Mouse (Mus musculus): ENCODE data around the gene Card9. TPM values are rescaled to one million over a fixed set of nuclear protein-coding genes. Genes with fewer than 3 reads are reported as not detected.

Gene Card9
- polyA plus RNA-seq, 1 experiment, result 3.7 TPM

DNA sequence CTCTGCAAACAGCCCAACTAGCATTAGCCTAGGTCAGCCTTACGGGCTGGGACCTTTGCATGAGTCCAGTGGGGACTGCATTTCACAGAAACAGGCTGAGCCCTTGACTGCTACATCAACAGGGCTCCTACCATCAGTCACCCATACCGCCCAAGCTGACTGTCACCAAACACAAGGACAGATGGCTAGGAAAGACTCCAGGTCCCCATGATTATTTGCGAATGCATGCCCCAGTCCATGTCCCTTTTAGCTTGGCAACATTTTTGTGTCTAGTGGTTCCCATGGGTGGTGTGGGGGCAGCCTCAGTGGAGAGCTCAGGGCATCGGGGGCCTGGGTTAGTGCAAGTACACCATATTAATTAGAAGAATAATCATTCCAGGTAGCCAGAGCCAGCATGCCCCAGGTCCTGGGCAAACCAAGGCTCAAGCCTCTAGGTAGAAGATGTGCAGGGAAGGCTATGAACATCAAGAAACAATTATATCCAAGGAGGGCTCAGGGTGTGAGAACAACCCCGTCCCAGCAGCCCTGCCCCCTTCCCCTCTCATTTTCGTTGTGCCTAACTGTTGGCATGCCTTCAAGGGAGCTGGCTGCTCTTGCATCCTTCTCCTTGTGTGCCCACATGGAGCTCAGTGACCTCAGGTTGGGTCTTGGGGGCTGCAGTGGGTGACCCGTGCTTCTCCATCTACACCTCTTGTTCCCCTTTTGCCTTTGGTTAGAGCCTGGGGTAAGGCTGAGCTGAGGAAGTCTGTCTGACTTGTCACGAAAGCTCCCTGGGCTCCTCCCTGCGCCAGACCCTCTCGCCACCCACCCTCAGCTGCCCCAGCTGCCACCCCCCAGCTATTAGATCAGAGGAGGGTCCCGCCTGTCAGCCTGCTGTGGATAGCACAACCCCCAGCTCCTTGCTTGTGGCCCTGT, 7.4 kb downstream of the Card9 start:
- Histone ChIP-seq H3K4me3 (ENCODE audit: insufficient read depth, low read depth, low read length) (peak overlapping the region; percentile 96; the same call in 1 of the 2 replicates), H3K27ac (replicated peaks; ENCODE audit: low read depth, low read length) (no peak overlapping the region), H3K4me1 (ENCODE audit: control insufficient read depth, insufficient read depth, insufficient read length, low read length) (peaks cover 9% of the 10 kb centered on the region; the same call in 1 of the 2 replicates)

DNA sequence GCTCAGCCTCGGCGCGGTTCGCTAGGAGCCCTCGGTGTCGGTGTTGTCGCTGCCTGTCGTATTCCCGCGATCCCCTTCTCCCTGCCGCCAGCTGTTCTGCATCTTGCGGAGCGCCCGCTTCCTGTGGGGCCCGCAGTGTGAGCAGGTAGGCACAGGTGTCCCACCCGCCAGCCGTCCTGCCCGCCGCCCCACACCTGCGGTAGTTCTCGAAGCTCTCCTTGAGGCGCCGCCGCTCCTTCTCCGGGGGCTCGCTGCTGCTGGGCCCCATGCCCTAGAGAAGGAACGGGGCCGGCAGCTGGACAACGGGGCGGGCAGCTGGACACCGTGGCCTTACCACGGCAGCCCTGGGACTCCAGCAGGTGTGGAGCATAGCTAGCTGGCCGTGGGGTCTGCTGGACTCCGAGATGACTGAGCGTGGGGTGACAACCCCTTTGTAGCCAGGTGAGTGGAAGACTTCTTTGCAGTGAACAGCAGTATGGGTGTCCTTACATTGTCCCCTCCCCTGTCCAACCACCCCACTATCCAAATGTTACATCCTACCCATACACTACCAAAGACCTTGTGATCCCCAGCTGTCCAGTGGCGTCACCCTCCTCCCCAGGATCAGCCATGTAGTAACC, 8.3 kb downstream of the Card9 start:
- H3K27ac ChIP-seq (replicated peaks; ENCODE audit: low read depth, low read length), result no peak overlapping the region
- peak overlapping the region; percentile 96 for H3K4me3 ChIP-seq (ENCODE audit: insufficient read depth, low read depth, low read length)

DNA sequence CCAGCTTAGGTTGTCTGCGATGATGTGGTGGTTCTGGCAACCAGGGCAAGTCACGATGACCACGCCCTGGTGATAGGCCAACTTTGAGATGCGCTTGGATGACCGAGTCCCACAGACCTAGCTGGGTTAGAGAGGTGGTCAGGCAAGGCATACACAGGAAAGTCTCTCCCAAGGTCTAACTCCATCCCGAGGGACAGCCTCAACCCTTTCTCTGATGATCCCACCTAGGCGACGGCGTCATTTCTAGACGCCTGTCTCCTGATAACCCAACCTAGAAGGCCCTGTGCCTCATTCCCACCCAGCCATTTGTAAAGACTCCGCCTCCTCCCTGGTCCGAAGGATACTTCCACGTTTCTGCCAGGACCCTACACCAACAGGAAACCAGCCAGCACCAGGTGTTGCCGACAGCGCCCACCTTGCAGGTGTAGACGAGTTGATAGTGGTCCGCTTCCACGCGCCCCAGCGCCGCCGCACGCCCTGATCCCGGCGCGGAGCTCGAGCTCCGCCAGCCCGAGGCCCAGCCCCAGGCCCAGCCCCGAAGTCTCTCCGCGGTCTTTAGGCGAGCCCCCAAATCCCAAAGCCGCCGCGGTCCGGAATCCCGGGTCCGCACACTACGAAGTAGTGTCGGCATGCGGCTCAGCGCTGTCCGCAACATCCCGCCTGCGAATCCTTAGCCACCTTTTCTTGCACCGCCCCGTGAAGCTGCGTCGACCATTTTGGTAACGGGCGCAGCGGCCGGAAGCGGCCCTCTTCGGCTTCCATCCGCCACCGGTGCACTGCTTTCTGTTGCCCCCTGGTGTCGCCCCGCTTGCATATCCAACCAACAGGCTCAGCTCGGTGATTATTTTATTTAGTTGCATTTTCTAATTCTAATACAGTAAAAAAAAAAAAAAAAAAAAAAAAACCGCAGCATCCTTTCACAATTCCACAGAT, 9.1 kb downstream of the Card9 start, which contains the start of gene Dnlz:
Dnlz (minus strand) TSS at position 753 of the 933 bp plus-strand sequence.
- Histone ChIP-seq H3K4me3 (ENCODE audit: insufficient read depth, low read depth, low read length) (peak within 1 kb of the TSS; percentile 96), H3K27ac (replicated peaks; ENCODE audit: low read depth, low read length) (peak within 1 kb of the TSS; percentile 58), H3K4me1 (ENCODE audit: control insufficient read depth, insufficient read depth, insufficient read length, low read length) (peaks cover 14% of the 10 kb centered on the region)

More for the DNA sequence above, 8.3 kb downstream of the Card9 start:
- peaks cover 9% of the 10 kb centered on the region; the same call in 1 of the 2 replicates for H3K4me1 ChIP-seq (ENCODE audit: control insufficient read depth, insufficient read depth, insufficient read length, low read length)

DNA sequence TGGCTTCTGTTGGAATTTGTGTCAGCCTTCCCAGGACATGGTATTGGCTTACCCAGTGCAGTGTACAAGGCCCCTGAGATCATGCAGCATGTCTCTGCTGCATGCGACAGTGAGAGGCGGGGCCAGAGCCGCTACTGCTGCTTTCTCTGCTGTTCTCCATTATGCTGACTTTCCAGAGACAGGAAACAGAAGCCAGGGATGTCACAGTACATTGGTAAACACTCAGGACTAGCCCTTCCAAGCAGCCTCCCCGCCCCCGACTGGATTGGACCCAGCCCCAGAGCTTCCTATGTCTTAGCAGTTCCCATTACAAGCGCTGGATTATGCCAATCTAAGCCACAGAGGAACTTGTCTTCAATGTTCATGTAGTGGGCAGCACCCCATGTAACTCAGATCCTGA, 12.5 kb downstream of the Card9 start:
- H3K27ac ChIP-seq (replicated peaks; ENCODE audit: low read depth, low read length), result no peak overlapping the region

DNA sequence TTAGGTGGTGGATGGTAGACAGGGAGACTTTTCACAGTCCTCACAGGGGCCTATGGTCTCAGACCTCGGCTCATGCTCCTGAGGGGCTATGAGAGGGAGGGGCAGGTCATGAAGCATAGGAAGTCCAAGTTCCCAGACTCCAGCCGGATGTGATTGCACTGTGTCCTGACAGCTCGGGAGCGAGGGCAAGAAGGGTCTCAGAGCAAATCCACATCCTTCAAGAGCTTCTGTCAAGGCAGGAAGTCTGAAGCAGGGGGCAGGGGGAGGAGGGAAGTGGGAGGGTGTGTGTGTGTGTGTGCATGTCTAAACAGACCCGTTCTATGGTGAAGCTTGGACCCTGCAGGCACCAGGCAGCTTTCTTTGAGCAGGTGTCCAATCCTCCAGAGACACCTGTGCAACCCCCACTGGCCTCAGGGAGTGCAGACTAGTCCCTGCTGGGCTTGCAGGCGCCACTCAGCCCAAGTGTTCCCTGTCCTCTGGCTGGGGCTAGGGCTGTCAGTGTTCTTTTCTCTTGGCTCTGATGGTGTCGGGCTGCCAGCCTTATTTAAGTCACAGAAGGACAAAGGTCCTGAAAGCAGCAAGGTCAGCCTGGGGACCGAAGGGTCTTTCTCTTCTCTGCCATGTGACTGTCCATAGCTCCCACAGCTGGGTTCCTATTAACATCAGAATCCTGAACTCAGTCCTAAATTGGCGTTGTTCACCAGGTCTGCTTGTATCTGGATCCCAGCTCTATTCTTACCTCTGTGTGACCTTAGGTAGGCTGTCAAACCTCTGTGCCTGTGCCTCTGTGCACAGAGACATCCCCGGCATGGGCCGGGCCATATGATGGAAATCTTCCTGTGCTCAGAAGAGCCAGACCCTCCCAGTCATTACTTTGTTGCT, 17.9 kb downstream of the Card9 start:
- Histone ChIP-seq H3K27ac (replicated peaks; ENCODE audit: low read depth, low read length) (no peak overlapping the region), H3K4me1 (ENCODE audit: control insufficient read depth, insufficient read depth, insufficient read length, low read length) (peaks cover 4% of the 10 kb centered on the region; the same call in 1 of the 2 replicates), H3K4me3 (ENCODE audit: insufficient read depth, low read depth, low read length) (no peak overlapping the region)

More for the DNA sequence above, 12.5 kb downstream of the Card9 start:
- peaks cover 14% of the 10 kb centered on the region for H3K4me1 ChIP-seq (ENCODE audit: control insufficient read depth, insufficient read depth, insufficient read length, low read length)
- no peak overlapping the region for H3K4me3 ChIP-seq (ENCODE audit: insufficient read depth, low read depth, low read length)

DNA sequence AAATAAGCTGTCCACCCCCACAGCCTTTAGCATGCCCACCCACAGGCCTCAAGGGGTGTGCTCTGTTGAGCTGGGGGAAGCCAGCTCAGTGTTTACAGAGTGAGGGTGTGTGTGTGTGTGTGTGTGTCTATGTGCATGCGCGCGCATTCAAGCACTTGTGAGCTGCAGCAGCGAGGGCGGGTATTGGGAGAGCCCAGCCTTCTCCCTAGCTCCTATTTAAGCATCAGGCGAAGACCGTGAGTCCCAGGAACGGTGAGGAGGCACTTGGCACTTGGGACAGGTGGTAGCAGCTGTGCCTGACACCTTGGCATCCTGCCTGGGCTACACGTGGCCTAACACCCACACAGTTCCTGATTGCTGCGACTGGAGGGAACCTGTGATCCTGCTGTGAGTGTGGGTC, 18.7 kb downstream of the Card9 start:
- peaks cover 4% of the 10 kb centered on the region; the same call in 1 of the 2 replicates for H3K4me1 ChIP-seq (ENCODE audit: control insufficient read depth, insufficient read depth, insufficient read length, low read length)
- H3K27ac ChIP-seq (replicated peaks; ENCODE audit: low read depth, low read length), result no peak overlapping the region
- H3K4me3 ChIP-seq (ENCODE audit: insufficient read depth, low read depth, low read length), result no peak overlapping the region

DNA sequence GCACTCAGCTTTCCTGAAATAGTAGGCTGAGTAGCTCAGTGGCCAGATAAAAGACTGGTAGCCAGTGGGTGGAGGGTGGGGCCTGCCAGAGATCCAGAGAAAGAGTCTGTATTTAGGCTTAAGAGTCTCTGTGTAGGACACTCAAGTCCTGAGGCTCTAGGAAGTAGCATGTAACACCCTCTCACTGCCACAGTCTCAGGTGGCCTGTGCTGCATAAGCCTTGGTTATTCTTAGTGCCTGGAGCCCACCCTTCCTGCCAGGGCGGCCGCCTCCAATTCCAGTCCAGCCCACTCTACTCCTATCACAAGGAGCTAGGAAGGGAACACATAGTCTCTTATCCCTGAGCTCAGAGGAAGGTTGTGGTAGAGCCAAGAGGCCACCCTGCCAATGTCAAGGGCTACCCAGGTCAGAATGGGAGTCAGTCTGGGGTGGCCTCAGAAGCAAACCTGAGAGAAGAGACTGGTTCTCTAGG, 19.2 kb downstream of the Card9 start:
- Histone ChIP-seq H3K27ac (replicated peaks; ENCODE audit: low read depth, low read length) (no peak overlapping the region), H3K4me1 (ENCODE audit: control insufficient read depth, insufficient read depth, insufficient read length, low read length) (no peaks in the 10 kb centered on the region; the same call in 1 of the 2 replicates), H3K4me3 (ENCODE audit: insufficient read depth, low read depth, low read length) (no peak overlapping the region)

DNA sequence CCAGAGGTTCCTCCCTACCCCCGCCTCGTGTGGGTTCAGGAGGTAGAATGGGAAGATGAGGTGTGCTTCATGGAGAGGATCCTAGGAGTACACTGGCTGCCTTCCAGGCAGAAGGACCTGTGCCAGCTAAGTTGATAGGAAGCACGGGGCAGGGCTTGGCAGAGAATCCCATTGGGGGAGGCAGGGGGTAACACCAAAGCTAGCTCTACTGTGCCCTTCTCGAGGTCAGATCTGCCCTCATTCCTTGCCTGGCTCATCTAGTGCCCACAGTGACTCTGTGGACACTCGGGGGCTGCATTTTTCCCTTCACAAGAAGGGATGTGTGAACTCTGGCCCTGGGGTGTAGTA, 21.5 kb downstream of the Card9 start:
- Histone ChIP-seq H3K27ac (replicated peaks; ENCODE audit: low read depth, low read length) (no peak overlapping the region), H3K4me1 (ENCODE audit: control insufficient read depth, insufficient read depth, insufficient read length, low read length) (no peaks in the 10 kb centered on the region; the same call in 1 of the 2 replicates), H3K4me3 (ENCODE audit: insufficient read depth, low read depth, low read length) (no peak overlapping the region)

DNA sequence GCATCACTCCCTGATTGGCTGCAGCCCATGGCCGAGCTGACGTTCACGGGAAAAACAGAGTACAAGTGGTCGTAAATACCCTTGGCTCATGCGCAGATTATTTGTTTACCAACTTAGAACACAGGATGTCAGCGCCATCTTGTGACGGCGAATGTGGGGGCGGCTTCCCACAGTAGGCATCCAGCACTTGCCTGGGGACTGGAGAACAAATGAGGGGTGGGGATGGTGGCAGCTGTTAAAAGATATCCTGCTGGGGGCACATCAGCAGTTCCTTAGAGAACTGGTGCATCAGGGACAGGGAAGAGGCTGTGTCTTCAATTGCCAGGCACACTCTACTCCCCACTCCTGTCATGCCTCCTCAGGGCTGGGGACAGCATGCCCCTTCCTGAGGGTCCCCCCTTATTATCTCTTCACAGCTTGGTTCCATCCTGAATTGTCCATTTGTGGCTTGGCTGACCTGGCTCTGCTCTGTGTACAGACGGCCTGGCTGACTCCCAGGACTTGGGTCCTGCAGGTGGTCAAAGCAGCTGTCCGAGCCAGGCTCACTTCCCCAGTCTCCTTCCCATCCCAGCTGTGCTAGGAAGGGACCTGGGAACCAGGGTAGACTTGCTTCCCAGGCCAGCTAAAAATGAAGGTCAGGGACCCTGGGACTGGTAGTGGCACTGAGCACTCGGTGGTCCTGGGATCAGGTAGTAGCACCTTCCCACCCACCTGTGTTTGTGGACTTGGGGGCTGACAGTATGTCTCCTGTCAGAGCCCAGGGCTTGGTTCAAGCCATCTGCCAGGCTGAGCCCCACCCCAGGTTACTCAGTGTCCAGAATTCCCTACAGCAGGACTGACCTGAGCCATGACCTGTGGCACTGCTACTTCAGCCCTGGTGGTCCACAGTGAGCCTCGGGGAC, 22.2 kb downstream of the Card9 start:
- H3K4me3 ChIP-seq (ENCODE audit: insufficient read depth, low read depth, low read length), result no peak overlapping the region
- no peak overlapping the region for H3K27ac ChIP-seq (replicated peaks; ENCODE audit: low read depth, low read length)
- no peaks in the 10 kb centered on the region; the same call in 1 of the 2 replicates for H3K4me1 ChIP-seq (ENCODE audit: control insufficient read depth, insufficient read depth, insufficient read length, low read length)

DNA sequence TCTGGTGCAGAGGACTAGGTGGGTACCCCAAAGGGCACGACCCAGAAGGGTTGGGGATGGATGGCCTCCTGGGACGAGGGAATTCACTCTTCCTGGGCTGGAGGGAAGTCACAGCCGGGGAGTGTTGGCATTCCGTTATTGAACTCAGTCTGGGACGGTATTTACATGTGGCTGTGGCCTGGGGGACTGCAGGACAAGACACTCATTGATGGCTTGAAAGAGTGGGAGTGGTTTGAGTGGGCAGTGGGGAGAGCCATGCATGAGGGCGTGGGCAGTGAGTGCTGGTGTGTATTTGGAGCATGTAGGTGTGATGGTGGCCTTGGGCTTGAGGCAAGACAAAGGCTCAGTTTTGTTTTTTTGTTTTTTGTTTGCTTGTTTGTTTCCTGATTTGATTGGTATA, 30.0 kb downstream of the Card9 start:
- Histone ChIP-seq H3K4me3 (ENCODE audit: insufficient read depth, low read depth, low read length) (no peak overlapping the region), H3K4me1 (ENCODE audit: control insufficient read depth, insufficient read depth, insufficient read length, low read length) (no peaks in the 10 kb centered on the region), H3K27ac (replicated peaks; ENCODE audit: low read depth, low read length) (no peak overlapping the region)

DNA sequence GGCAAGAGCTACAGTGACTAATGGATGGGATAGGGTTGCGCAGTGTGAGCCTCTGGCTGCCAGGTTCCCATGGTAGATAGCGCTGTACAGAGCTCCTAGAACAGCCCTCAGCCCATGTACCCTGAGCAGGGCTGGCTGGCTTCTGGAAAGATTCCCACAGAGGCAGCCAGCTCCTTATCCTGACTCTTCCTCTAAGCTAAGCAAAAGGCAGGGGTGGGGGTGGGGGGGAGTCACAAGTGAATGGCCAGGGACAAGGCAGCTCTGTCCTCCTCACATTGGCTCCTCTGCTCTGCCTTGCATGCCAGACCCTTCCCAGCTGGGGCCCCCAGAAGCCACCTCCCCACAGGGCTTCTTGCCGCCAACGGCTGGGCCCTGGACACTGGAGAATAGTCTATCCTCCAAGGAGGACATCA, 30.7 kb downstream of the Card9 start:
- H3K4me1 ChIP-seq (ENCODE audit: control insufficient read depth, insufficient read depth, insufficient read length, low read length), result no peaks in the 10 kb centered on the region
- H3K27ac ChIP-seq (replicated peaks; ENCODE audit: low read depth, low read length), result no peak overlapping the region
- H3K4me3 ChIP-seq (ENCODE audit: insufficient read depth, low read depth, low read length), result no peak overlapping the region

DNA sequence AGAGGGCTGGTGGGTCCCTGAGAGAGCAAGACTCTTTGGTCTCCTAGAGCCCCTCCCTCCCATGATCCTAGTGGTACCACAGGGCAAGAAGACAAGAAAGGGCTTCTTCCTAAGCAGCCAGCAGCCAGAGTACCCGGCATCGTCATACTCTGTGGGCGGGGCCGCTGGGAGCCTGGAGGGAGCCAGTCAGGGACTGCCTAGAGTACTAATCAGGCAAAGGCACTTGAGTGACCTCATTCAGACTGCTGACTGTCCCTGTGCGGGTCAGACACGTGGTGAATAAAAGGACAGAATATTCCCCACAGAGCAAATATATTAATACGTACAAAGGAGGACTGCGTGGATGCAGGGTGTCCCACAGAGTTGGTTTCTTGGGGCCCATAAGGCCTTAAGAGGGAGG, 31.3 kb downstream of the Card9 start:
- no peak overlapping the region for H3K4me3 ChIP-seq (ENCODE audit: insufficient read depth, low read depth, low read length)
- no peak overlapping the region for H3K27ac ChIP-seq (replicated peaks; ENCODE audit: low read depth, low read length)
- no peaks in the 10 kb centered on the region for H3K4me1 ChIP-seq (ENCODE audit: control insufficient read depth, insufficient read depth, insufficient read length, low read length)

DNA sequence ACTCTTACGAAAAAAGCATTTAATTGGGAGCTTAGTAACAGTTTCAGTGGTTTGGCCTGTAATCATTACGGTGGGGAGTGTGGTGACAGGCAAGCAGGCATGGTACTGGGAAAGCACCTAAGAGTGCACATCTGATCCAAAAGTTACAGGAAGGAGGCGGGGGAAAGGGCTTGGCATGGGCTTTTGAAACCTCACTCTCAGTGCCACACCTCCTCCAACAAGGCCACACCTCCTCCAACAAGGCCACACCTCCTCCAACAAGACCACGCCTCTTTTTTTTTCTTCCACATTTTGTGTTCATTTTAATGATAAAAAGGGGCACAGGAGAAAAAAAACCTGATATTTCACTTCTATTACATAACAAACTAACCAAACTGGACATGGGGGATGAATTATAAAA, 32.9 kb downstream of the Card9 start:
- no peak overlapping the region for H3K4me3 ChIP-seq (ENCODE audit: insufficient read depth, low read depth, low read length)
- no peaks in the 10 kb centered on the region for H3K4me1 ChIP-seq (ENCODE audit: control insufficient read depth, insufficient read depth, insufficient read length, low read length)
- H3K27ac ChIP-seq (replicated peaks; ENCODE audit: low read depth, low read length), result no peak overlapping the region
